Mouse (Mus musculus) stomach, embryonic 15.5 days (tissue): ENCODE measurements around the gene Rassf5. TPM values are rescaled to one million over a fixed set of nuclear protein-coding genes. Genes with fewer than 3 reads are reported as not detected.

Experiments used
- ATAC-seq: fragments of 200-750 bp; cut with Nextera tagmentation; 2 replicates; pipeline ENCODE4 v1.8.0; 2017; ENCODE audit warnings: low read depth, moderate number of reproducible peaks, moderate TSS enrichment; ENCODE audit not compliant: insufficient read depth, low FRiP score
- H3K27ac ChIP-seq: fragments of 300-500 bp; sonication (generic); 2 replicates; pipeline ENCODE4 v1.5.1; 2015; ENCODE audit warnings: mild to moderate bottlenecking, inconsistent platforms
- H3K27me3 ChIP-seq: fragments of 300-500 bp; sonication (generic); replicated peaks from 2 replicates; pipeline ENCODE4 v1.6.1; 2015; ENCODE audit warnings: inconsistent platforms
- H3K36me3 ChIP-seq: fragments of 300-500 bp; sonication (generic); 2 replicates; pipeline ENCODE4 v1.6.1; 2015; ENCODE audit warnings: inconsistent platforms
- H3K4me1 ChIP-seq: fragments of 300-500 bp; sonication (generic); 2 replicates; pipeline ENCODE4 v1.6.1; 2015; ENCODE audit warnings: inconsistent platforms
- H3K4me2 ChIP-seq: fragments of 300-500 bp; sonication (generic); 2 replicates; pipeline ENCODE4 v1.6.1; 2015; ENCODE audit warnings: mild to moderate bottlenecking, inconsistent platforms
- H3K4me3 ChIP-seq: fragments of 300-500 bp; sonication (generic); replicated peaks from 2 replicates; pipeline ENCODE4 v1.5.1; 2015; ENCODE audit warnings: inconsistent platforms
- H3K9ac ChIP-seq: fragments of 300-500 bp; sonication (generic); 2 replicates; pipeline ENCODE4 v1.6.1; 2015; ENCODE audit warnings: inconsistent platforms
- H3K9me3 ChIP-seq: fragments of 300-500 bp; sonication (generic); 2 replicates; pipeline ENCODE4 v1.6.1; 2016; ENCODE audit warnings: inconsistent platforms
- WGBS: fragments of 180-500 bp; shearing (Covaris S2); methylation state at CpG from one replicate; pipeline ENCODE4 v1.1.7; 2015; 5-methylcytosine and 5-hydroxymethylcytosine counted together
- polyA plus RNA-seq: library from polyadenylated mRNA; unstranded; fragments of >200 nt; fragmentation: Nextera tagmentation; extraction: Ambion mirVana; gene quantifications from 2 replicates; pipeline ENCODE4 v1.2.1, GENCODE M21; 2015

Gene Rassf5
- polyA plus RNA-seq, 1 experiment from 2014 or later: 5.7 TPM

DNA sequence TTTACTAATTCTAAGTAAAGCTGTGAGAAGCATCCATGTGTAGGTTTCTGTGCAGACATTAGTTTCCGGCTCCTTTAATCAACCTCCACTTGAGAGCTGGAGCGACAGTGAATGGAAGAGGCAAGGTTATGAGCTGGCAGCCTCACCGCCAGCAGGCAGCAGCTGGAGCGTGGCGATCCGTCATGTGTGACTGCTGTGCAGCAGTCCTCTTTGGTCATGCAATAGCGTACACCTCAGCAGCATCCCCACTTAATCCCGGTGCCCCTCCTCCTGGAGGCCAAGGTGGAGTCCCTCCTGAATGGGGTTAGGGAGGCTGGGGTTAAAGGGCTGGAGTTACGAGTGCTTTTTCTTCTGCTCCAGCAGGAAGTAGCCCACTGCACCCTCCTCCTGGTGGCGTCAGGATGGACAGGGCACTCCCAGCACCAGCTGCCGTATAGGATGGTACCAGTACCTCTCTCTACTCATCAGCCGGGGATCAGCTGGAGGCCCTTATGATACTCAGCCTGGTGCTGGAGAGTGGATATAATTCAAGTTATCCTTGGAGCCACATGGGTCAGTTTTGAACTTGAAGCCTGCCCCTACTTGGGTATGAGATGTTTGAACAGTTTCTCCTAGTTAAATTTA, 20.1 kb downstream of the Rassf5 start:
- Histone ChIP-seq H3K4me2 (no peak overlapping the region), H3K27me3 (no peaks in the 10 kb centered on the region), H3K27ac (no peak overlapping the region), H3K4me1 (no peaks in the 10 kb centered on the region), H3K9ac (no peak overlapping the region), H3K4me3 (no peak overlapping the region), H3K9me3 (no peaks in the 10 kb centered on the region), H3K36me3 (no peaks in the 10 kb centered on the region)
- ATAC-seq: no peak
- WGBS: 60% methylated on average over 12 of the region's 12 CpGs

- Histone ChIP-seq H3K27me3 (no peaks in the 10 kb centered on the region), H3K4me3 (no peak overlapping the region), H3K9ac (no peak overlapping the region), H3K4me2 (no peak overlapping the region), H3K36me3 (no peaks in the 10 kb centered on the region), H3K9me3 (no peaks in the 10 kb centered on the region), H3K4me1 (no peaks in the 10 kb centered on the region), H3K27ac (no peak overlapping the region)
- 72% methylated on average over 2 of the region's 2 CpGs for WGBS
- ATAC-seq: no peak
These were observed 21.7 kb downstream of the Rassf5 start for GRCm38 (mm10) chr1:131223345-131223744.

DNA sequence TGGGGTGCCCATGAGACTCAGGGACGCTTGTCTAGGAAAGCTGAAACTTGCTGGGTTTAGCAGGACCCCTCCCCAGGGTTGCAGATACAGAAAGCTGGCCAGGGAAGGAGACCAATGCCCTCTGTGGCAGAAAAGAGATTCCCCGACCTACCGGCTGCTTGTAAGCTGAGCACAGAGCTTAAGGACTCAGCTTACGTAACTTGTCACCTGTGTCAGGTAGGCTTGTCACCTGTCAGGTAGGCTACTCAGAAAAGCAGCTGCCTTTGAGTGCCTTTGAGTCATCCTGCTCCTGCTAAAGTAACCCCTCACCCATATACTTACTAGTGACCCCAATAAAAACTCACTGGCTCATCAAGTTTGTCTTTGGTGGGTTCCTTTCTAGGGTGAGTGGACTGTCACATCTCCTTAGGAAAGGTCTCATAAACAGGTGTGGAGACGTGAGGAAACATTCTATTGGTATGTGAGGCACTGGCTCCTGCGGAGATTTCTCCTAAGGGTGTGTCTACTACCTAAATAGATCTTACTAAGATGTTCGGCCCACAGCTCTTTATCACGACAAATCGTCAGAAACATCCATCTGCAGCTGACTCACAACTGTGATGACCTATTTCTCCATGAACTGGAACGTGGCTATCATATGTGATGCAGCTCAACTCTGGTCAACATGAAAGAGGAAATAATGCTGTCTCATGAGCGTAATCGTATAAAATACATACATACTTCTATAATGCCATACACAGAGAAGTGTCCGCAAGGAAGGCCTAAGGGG, 23.1 kb downstream of the Rassf5 start:
- Histone ChIP-seq H3K27me3 (no peaks in the 10 kb centered on the region), H3K9ac (no peak overlapping the region), H3K27ac (no peak overlapping the region), H3K36me3 (no peaks in the 10 kb centered on the region), H3K9me3 (no peaks in the 10 kb centered on the region), H3K4me2 (no peak overlapping the region), H3K4me1 (no peaks in the 10 kb centered on the region), H3K4me3 (no peak overlapping the region)
- no peak for ATAC-seq
- WGBS: 77% methylated on average over 13 of the region's 13 CpGs

GRCm38 (mm10) chr1:131218933-131219332, 26.1 kb downstream of the Rassf5 start:
- Histone ChIP-seq H3K9me3 (no peaks in the 10 kb centered on the region), H3K36me3 (no peaks in the 10 kb centered on the region), H3K9ac (no peak overlapping the region), H3K27me3 (no peaks in the 10 kb centered on the region), H3K4me2 (no peak overlapping the region), H3K4me1 (0 out of 2 replicates have a peak, but pooled peaks cover 6% of the 10 kb centered on the region), H3K27ac (no peak overlapping the region), H3K4me3 (no peak overlapping the region)
- ATAC-seq: no peak
- WGBS: 87% methylated on average over 11 of the region's 11 CpGs

- Histone ChIP-seq H3K27ac (peak overlapping the region; percentile 44; the same call in 1 of the 2 replicates), H3K4me1 (peaks cover 18% of the 10 kb centered on the region), H3K36me3 (no peaks in the 10 kb centered on the region), H3K4me2 (no peak overlapping the region), H3K9me3 (no peaks in the 10 kb centered on the region), H3K27me3 (no peaks in the 10 kb centered on the region), H3K9ac (no peak overlapping the region), H3K4me3 (no peak overlapping the region)
- WGBS: 57% methylated on average over 6 of the region's 6 CpGs
- ATAC-seq: no peak
These were observed 31.7 kb downstream of the Rassf5 start for GRCm38 (mm10) chr1:131213361-131213760.

DNA sequence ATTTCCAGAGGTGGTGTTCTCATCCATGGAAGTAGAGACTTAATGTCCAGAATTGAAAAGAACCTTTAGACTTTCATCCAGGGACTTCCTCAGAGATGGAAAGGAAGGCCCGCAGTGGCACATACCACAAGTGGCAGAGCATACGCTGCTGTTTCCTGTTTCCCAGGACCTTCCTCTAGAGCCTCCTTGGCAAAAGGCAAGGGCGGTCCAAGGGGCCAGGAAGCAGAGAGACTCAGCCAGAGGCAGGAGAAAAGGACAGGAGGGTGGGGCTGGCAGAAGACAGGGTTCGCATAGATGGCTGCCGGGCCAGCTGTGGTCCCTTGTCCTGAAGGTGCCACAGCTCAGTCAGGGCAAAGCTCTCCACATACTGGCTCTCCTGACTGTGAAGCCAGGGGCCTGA, 32.1 kb downstream of the Rassf5 start:
- WGBS: 56% methylated on average over 5 of the region's 5 CpGs

GRCm38 (mm10) chr1:131211655-131212054, 33.4 kb downstream of the Rassf5 start:
- Histone ChIP-seq H3K27me3 (no peaks in the 10 kb centered on the region), H3K36me3 (no peaks in the 10 kb centered on the region), H3K4me2 (no peak overlapping the region), H3K4me1 (peaks cover 23% of the 10 kb centered on the region), H3K27ac (no peak overlapping the region), H3K9me3 (no peaks in the 10 kb centered on the region), H3K4me3 (no peak overlapping the region), H3K9ac (no peak overlapping the region)
- WGBS: 80% methylated on average over 1 of the region's 1 CpGs
- ATAC-seq: no peak

More for the DNA sequence above, 32.1 kb downstream of the Rassf5 start:
- peaks cover 18% of the 10 kb centered on the region for H3K4me1 ChIP-seq
- H3K4me3 ChIP-seq: no peak overlapping the region
- no peaks in the 10 kb centered on the region for H3K36me3 ChIP-seq
- H3K9ac ChIP-seq: no peak overlapping the region
- H3K4me2 ChIP-seq: no peak overlapping the region
- peak overlapping the region; percentile 44; the same call in 1 of the 2 replicates for H3K27ac ChIP-seq
- H3K27me3 ChIP-seq: no peaks in the 10 kb centered on the region
- H3K9me3 ChIP-seq: no peaks in the 10 kb centered on the region
- ATAC-seq: no peak

DNA sequence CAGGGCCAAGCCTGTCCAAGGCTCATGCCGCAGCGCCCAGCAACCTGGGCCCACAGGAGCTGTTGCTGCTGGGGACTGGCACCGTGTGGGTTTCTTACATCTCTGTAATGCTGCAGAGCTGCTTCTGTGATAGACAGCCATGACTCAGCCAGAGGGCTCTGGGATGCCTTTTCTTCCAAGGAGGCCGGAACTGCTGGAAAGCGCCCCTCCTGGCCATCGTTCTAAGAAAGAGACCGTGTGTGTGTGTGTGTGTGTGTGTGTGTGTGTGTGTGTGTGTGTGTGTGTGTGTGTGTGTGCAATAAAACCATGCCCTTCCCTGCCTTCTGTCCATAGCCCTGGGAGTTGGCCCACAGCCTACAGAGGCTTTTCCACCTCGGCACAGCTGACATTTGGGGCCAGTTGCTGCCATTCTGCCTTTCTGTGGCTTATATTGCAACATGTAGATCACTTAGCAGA, 35.1 kb downstream of the Rassf5 start:
- no peak overlapping the region for H3K9ac ChIP-seq
- H3K4me3 ChIP-seq: no peak overlapping the region
- no peaks in the 10 kb centered on the region for H3K9me3 ChIP-seq
- no peak overlapping the region for H3K27ac ChIP-seq
- no peak for ATAC-seq
- no peaks in the 10 kb centered on the region for H3K36me3 ChIP-seq
- H3K4me2 ChIP-seq: no peak overlapping the region
- no peaks in the 10 kb centered on the region for H3K27me3 ChIP-seq
- WGBS: 60% methylated on average over 8 of the region's 8 CpGs
- peaks cover 23% of the 10 kb centered on the region for H3K4me1 ChIP-seq

- no peak for ATAC-seq
These were observed 36.3 kb downstream of the Rassf5 start for GRCm38 (mm10) chr1:131208800-131209199.

GRCm38 (mm10) chr1:131208081-131208480, 37.0 kb downstream of the Rassf5 start:
- no peak for ATAC-seq
- no peak overlapping the region for H3K9ac ChIP-seq
- WGBS: 86% methylated on average over 5 of the region's 5 CpGs

More at GRCm38 (mm10) chr1:131208800-131209199, 36.3 kb downstream of the Rassf5 start:
- H3K9ac ChIP-seq: no peak overlapping the region
- no peaks in the 10 kb centered on the region for H3K9me3 ChIP-seq
- H3K27me3 ChIP-seq: no peaks in the 10 kb centered on the region
- no peak overlapping the region for H3K4me2 ChIP-seq
- H3K27ac ChIP-seq: no peak overlapping the region
- H3K4me3 ChIP-seq: no peak overlapping the region
- no peaks in the 10 kb centered on the region for H3K36me3 ChIP-seq
- peaks cover 15% of the 10 kb centered on the region for H3K4me1 ChIP-seq
- 85% methylated on average over 6 of the region's 6 CpGs for WGBS

DNA sequence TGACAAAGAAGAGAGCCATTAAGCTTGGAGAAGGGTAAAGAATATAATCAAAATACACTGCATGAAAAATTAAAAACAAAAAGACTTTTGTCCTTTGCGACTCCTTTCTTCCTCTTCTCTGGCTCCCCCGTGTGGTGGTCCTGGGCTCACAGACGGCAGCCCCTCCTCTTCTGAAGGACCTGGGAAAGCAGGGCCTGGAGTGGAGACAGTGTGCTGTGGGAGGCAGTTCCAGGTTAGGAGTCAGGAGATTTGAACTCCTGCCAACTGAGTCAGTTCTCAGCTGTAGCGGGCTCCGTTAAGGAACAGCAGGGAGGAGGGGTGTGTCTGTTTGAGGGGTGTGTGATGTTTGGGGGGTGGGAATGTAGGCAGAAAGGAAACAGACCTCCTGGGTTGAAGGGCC, 37.5 kb downstream of the Rassf5 start:
- H3K4me2 ChIP-seq: no peak overlapping the region
- no peak overlapping the region for H3K4me3 ChIP-seq
- H3K27me3 ChIP-seq: no peaks in the 10 kb centered on the region
- 0 out of 2 replicates have a peak, but pooled peaks have one; percentile 34 for ATAC-seq
- H3K36me3 ChIP-seq: no peaks in the 10 kb centered on the region
- 2% methylated on average over 5 of the region's 5 CpGs for WGBS
- no peaks in the 10 kb centered on the region for H3K9me3 ChIP-seq
- no peak overlapping the region for H3K27ac ChIP-seq
- peaks cover 5% of the 10 kb centered on the region; the same call in 1 of the 2 replicates for H3K4me1 ChIP-seq
- no peak overlapping the region for H3K9ac ChIP-seq

More at GRCm38 (mm10) chr1:131208081-131208480, 37.0 kb downstream of the Rassf5 start:
- Histone ChIP-seq H3K4me1 (peaks cover 9% of the 10 kb centered on the region), H3K36me3 (no peaks in the 10 kb centered on the region), H3K4me2 (no peak overlapping the region), H3K27ac (no peak overlapping the region), H3K9me3 (no peaks in the 10 kb centered on the region), H3K4me3 (no peak overlapping the region), H3K27me3 (no peaks in the 10 kb centered on the region)

DNA sequence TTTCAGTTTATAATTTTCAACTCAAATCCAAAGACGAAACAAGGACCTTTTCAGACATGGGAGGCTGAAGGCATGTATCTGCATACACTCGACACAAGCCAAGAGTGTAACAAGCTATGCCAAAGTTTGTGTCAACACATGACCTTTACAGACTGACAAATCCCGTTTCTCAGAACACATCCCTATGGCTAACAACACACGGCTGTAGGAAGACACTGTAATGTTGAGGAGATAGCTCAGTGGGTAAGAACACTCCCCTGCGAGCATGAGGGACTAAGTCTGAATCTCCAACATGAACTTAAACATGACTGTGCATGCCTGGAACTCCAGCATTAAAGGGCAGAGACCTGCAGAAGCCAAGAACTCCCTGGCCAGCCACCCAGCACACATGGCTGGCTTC, 38.7 kb downstream of the Rassf5 start:
- Histone ChIP-seq H3K4me1 (peaks cover 5% of the 10 kb centered on the region; the same call in 1 of the 2 replicates), H3K4me3 (no peak overlapping the region), H3K9ac (no peak overlapping the region), H3K36me3 (no peaks in the 10 kb centered on the region), H3K27ac (no peak overlapping the region; the same call in 1 of the 2 replicates), H3K27me3 (no peaks in the 10 kb centered on the region), H3K9me3 (no peaks in the 10 kb centered on the region), H3K4me2 (no peak overlapping the region)
- ATAC-seq: no peak
- 65% methylated on average over 5 of the region's 5 CpGs for WGBS
